Mouse (Mus musculus): Measurements from ENCODE around the gene Ncmap. TPM values are rescaled to one million over a fixed set of nuclear protein-coding genes. Genes with fewer than 3 reads are reported as not detected.
"Not testable (repeated sequence)": the region's sequence is repeated elsewhere in the genome, so short reads cannot be mapped to it uniquely, and the experiment has no call there.

Gene Ncmap
- polyA plus RNA-seq, 1 experiment = 1.9 TPM

- no peak for DNase-seq (ENCODE audit: extremely low spot score in 1 of 2, low spot score in 1 of 2)
Observed at GRCm38 (mm10) chr4:135404048-135404447, 6.0 kb upstream of the Ncmap start.

DNA sequence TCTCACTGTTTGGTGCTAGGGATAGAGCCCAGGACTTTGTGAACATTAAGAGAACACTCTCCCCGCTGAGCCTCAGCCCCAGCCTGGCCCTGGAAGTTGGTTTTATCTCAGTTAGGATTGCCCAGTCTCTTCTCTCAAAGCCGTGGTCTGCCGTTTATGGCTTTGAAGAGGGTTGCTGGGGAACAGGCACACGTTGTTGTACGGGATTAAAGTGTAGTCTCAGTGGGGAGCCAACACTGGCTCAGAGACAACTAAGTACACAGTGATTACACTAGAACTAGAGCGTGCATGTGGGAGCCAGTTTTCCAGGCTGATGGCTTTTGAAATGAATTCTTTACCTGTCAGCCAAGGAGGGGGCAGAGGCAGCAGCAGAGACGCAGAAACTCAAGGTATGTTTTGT lies 3.9 kb upstream of the Ncmap start:
- no peak for DNase-seq (ENCODE audit: extremely low spot score in 1 of 2, low spot score in 1 of 2)

DNA sequence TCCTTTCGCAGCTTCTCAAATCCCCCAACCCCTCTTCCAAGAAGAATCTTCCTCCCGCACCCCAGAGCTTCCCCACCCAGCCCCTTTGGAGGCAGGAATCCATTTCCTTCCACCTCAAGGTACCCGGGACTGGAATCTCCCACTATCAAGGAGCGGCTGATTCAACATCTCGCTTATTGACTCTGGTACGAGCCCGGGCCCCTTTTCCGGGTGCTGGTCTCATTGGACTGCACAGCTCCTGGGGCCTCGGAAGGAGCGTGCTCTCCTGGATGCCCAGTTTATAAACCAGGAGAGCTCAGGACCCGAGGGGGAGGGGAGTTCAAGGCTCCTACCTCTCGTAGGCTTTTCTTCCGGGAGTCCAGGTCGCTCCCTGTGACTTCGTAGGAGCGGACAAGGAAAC lies 476 bp downstream of the Ncmap start:
- DNase-seq (ENCODE audit: extremely low spot score in 1 of 2, low spot score in 1 of 2) = no peak

- DNase-seq (ENCODE audit: extremely low spot score in 1 of 2, low spot score in 1 of 2) = no peak
Observed at GRCm38 (mm10) chr4:135396303-135396702, 1.7 kb downstream of the Ncmap start.

DNA sequence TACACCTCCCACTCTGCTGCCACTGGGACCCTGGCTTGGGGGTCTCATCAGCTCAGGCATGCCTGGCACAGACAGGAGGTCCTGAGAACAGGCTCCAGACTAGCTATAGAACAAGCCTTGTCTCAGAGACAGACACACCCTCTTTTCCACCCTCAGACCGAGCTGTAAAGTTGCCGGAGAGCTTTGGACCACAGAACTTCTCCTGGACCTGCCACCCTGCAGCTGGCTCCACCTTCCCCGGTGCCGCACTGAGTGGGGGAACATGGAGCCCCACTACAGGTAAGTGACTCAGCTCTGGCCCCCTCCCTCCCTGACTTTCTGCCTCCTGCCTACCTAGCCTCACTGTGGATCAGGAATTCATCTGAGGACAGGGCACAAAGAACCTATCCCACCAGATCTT lies 2.7 kb downstream of the Ncmap start:
- DNase-seq (ENCODE audit: extremely low spot score in 1 of 2, low spot score in 1 of 2) = no peak

DNA sequence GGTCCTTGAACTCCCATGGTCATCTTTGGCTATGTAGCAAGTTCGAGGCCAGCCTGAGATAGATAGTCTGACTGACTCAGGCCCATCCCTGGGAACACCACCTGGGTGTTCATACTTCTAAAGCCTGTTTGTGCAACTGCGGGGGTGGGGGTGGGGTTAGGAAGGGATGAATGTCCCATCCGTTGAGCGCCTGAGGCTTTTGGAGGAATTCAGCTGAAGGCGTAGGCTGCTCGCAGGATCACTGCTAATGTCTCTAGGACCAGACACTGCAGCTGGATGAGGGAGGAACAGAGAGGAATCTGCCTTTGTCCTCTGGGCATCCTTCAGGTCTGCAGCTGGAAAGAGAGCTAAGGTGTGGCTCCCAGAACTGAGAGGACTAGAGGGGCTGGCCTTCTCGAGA lies 3.4 kb downstream of the Ncmap start:
- DNase-seq (ENCODE audit: extremely low spot score in 1 of 2, low spot score in 1 of 2) = no peak

DNA sequence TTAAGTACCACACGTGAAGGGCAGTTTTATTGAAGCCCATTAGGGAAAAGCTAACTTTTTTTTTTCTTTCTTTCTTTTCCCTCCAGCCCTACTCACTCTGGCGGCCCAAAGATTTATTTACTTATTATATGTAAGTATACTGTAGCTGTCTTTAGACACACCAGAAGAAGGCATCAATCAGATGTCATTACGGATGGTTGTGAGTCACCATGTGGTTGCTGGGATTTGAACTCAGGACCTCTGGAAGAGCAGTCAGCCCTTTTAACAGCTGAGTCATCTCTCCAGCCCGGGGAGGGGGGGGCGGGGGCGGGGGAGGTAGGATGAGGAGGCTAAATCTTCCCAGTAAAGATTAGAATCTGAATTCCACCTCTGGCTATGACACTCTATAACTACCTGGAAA lies 4.6 kb downstream of the Ncmap start:
- DNase-seq (ENCODE audit: extremely low spot score in 1 of 2, low spot score in 1 of 2) = no peak

DNA sequence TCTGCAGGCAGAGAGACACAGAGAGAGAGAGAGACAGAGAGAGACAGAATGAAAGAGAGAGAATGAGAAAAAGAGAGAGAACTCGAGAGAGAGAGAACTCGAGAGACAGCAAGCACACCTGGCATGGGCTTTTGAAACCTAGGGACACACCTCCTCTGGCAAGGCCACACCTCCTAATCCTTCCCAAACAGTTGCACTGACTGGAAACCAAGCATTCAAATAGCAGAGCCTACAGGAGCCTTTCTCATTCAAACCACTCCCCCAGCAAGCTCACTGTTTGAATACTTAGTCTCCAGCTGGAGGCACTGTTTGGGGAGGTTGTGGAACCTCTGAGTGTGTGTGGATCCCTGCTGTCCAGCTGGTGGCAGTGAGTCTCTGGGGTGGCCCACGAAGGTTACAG lies 5.2 kb downstream of the Ncmap start:
- DNase-seq (ENCODE audit: extremely low spot score in 1 of 2, low spot score in 1 of 2) = no peak

GRCm38 (mm10) chr4:135391014-135391413 lies 7.0 kb downstream of the Ncmap start:
- no peak for DNase-seq (ENCODE audit: extremely low spot score in 1 of 2, low spot score in 1 of 2)

- no peak for DNase-seq (ENCODE audit: extremely low spot score in 1 of 2, low spot score in 1 of 2)
Observed at GRCm38 (mm10) chr4:135385614-135386013, 12.4 kb downstream of the Ncmap start.

DNA sequence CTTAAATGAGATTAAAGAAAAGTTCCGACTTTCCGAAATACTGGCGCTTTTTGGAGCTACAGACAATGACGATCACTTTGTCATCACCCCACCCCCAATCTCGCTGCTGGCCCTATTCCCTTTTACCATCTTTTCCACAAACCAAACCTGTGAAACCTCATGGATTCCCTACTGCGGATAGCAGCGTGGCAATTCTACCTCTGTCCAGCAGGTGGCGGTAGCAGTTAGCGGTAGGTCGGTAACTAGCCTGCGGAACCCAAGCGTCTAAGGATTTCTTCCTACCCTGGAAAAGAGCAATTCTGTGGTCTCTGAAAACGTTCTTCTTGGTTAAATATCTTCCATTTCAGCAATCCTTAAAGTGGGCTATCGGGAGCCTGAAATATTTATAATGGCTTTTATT lies 15.7 kb downstream of the Ncmap start:
- DNase-seq (ENCODE audit: extremely low spot score in 1 of 2, low spot score in 1 of 2) = peak; percentile 19 to 83

- no peak for DNase-seq (ENCODE audit: extremely low spot score in 1 of 2, low spot score in 1 of 2)
Observed at GRCm38 (mm10) chr4:135381355-135381754, 16.7 kb downstream of the Ncmap start.

- DNase-seq (ENCODE audit: extremely low spot score in 1 of 2, low spot score in 1 of 2) = no peak
Observed at GRCm38 (mm10) chr4:135377241-135377640, 20.8 kb downstream of the Ncmap start.

DNA sequence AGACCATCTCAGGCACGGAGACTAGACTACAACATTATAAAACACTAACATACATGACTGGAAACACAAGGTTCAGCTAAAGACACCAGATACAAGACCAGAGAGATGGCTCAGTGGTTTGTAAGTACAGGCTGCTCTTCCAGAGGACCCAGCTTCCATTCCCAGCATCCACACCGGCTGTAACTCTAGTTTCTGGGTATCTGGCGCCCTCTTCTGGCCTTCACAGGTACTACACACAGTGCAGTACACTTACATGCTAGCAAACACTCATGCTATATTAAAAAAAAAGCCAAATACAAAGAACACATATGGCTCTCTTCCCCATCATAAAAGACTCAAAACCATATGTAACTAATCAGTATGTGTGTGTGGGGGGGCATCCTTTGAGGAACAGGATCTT lies 22.6 kb downstream of the Ncmap start:
- DNase-seq (ENCODE audit: extremely low spot score in 1 of 2, low spot score in 1 of 2) = no peak

DNA sequence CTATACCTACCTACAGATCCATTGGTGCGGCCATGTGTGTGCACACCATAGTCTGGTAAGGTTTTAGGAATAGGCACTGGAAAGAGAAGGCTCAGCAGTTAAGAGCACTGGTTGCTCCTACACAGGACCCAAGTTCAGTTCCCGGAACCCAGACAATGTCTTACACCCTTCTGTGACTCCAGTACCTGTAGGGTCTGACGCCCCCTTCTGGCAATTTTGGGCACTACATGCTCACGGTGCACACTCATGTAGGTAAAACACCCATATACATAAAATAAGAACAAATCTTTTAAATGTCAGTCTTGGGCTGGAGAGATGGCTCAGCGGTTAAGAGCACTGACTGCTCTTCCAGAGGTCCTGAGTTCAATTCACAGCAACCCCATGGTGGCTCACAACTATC lies 24.7 kb downstream of the Ncmap start:
- no peak for DNase-seq (ENCODE audit: extremely low spot score in 1 of 2, low spot score in 1 of 2)

GRCm38 (mm10) chr4:135370372-135370771 lies 27.7 kb downstream of the Ncmap start:
- DNase-seq (ENCODE audit: extremely low spot score in 1 of 2, low spot score in 1 of 2) = no peak

GRCm38 (mm10) chr4:135362828-135363227 lies 35.2 kb downstream of the Ncmap start:
- no peak for DNase-seq (ENCODE audit: extremely low spot score in 1 of 2, low spot score in 1 of 2)

GRCm38 (mm10) chr4:135361722-135362121 lies 36.3 kb downstream of the Ncmap start:
- DNase-seq (ENCODE audit: extremely low spot score in 1 of 2, low spot score in 1 of 2) = no peak

DNA sequence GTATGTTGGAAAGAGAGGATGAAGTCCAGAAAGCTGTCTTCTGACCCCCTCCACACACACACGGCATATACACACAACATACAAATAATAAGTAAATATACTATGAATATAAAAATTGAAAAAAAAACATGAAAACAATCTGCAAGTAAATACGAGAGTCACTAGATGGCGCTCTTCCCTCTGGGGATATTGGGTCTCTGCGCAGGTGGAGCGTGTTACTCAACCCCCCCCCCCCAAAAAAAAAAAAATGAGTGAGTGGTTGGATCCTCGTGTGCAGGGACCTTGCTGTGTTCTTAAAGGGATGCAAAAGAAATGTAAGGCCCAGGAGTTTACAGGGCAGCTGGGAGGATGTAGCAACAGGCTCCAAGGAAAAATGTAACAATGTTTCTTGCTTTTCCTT lies 39.3 kb downstream of the Ncmap start:
- DNase-seq (ENCODE audit: extremely low spot score in 1 of 2, low spot score in 1 of 2) = peak in 1 of 2 experiments; percentile 54

DNA sequence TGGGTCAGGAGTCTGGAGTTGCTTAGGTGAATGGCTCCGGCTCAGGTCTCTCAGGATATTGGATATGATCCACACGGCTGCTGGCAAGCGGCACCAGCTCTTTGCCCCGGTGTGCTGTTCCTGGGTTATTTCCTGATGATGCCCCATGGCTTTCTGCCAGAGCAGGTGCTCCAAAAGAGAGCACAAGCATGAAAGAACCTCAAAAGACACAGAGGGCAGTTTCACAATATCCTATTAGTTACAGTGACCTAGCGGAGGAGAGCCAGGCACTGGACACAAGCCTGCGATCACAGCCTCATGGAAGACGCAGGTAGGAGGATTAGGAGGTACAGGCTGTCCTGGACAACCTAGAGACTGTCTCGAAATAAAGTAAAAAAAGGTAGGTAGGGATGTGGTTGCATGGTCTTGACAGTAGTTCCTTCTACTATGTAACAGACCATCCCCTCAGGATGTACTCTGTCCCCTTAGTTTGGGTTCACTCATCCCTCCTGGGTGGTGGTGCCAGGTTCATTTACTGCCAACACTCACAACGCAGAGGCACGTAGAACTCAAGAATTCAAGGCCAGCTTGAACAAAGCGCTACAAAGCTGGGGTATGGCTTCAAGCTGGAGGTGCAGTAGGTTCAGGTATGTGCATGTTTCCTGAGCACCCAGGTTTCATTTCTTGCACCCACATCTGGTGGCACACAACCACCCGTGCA lies 40.7 kb downstream of the Ncmap start:
- no peak for DNase-seq (ENCODE audit: extremely low spot score in 1 of 2, low spot score in 1 of 2)

DNA sequence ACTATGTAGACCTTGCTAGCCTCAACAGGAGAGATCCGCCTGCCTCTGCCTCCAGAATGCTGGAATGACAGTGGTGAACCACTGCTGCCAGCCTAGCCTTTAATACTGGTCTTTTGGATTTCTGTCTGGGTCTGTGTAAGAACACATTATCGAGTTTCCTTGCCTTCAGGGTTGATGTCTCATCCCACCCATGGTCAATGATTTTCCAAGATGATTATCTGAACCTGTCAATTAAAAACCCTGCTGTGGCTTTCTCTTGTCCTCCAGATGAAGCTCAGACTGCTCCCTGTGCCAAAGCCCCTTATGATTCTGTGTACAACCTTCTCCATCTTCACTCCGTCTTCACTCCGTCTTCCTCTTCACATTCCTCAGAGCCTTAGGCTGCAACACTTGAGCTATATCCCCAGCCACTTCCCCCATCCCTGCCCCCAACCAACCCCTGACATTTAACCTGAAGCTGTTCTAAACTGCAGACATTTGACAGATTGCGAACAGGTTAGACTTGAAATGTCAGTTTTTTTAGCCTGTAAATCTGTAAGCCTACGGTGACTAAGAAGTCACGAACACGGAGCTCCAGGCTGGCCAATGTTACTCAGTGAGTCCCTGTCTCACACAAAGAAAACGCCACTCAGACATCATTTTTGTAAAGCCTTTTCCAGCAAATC lies 42.0 kb downstream of the Ncmap start:
- no peak for DNase-seq (ENCODE audit: extremely low spot score in 1 of 2, low spot score in 1 of 2)

GRCm38 (mm10) chr4:135354751-135355150 lies 43.3 kb downstream of the Ncmap start:
- not testable (repeated sequence) for DNase-seq (ENCODE audit: extremely low spot score in 1 of 2, low spot score in 1 of 2)

Measured in frontal cortex, adult 2 months (tissue).